Mouse (Mus musculus) hindbrain, embryonic 15.5 days (tissue): ENCODE results near the gene Tirap. TPM values are rescaled to one million over a fixed set of nuclear protein-coding genes. Genes with fewer than 3 reads are reported as not detected.

ENCODE experiments used
- ATAC-seq: fragments of 200-750 bp; cut with Nextera tagmentation; 2 replicates; pipeline ENCODE4 v1.8.0; 2017; ENCODE audit warnings: low read depth, moderate number of reproducible peaks, moderate TSS enrichment; ENCODE audit not compliant: low FRiP score
- H3K27ac ChIP-seq: fragments of 300-500 bp; sonication (generic); replicated peaks from 2 replicates; pipeline ENCODE4 v1.5.1; 2015; ENCODE audit warnings: mild to moderate bottlenecking, inconsistent platforms
- H3K27me3 ChIP-seq: fragments of 300-500 bp; sonication (generic); 2 replicates; pipeline ENCODE4 v1.6.1; 2015; ENCODE audit warnings: control low read depth, inconsistent platforms
- H3K36me3 ChIP-seq: fragments of 300-500 bp; sonication (generic); 2 replicates; pipeline ENCODE4 v1.6.1; 2015; ENCODE audit warnings: control low read depth, inconsistent platforms
- H3K4me1 ChIP-seq: fragments of 300-500 bp; sonication (generic); replicated peaks from 2 replicates; pipeline ENCODE4 v1.6.1; 2015; ENCODE audit warnings: control low read depth, inconsistent platforms
- H3K4me2 ChIP-seq: fragments of 300-500 bp; sonication (generic); 2 replicates; pipeline ENCODE4 v1.6.1; 2015; ENCODE audit warnings: moderate library complexity, mild to moderate bottlenecking, inconsistent platforms
- H3K4me3 ChIP-seq: fragments of 300-500 bp; sonication (generic); 2 replicates; pipeline ENCODE4 v1.5.1; 2015; ENCODE audit warnings: mild to moderate bottlenecking, inconsistent platforms
- H3K9ac ChIP-seq: fragments of 300-500 bp; sonication (generic); 2 replicates; pipeline ENCODE4 v1.6.1; 2015; ENCODE audit warnings: inconsistent platforms
- H3K9me3 ChIP-seq: fragments of 300-500 bp; sonication (generic); 2 replicates; pipeline ENCODE4 v1.6.1; 2016; ENCODE audit warnings: control low read depth, inconsistent platforms
- WGBS: fragments of 180-500 bp; shearing (Covaris S2); methylation state at CpG from one replicate; pipeline ENCODE4 v1.1.7; 2015; 5-methylcytosine and 5-hydroxymethylcytosine counted together
- polyA plus RNA-seq: library from polyadenylated mRNA; unstranded; fragments of >200 nt; fragmentation: Nextera tagmentation; extraction: Ambion mirVana; gene quantifications from 2 replicates; pipeline ENCODE4 v1.2.1, GENCODE M21; 2015

The Tirap gene
- polyA plus RNA-seq, 1 experiment from 2014 or later, result 5.9 TPM

GRCm38 (mm10) chr9:35139231-35139744, 60.8 kb downstream of the Tirap start:
- Histone ChIP-seq H3K9me3 (no peaks in the 10 kb centered on the region), H3K4me1 (no peaks in the 10 kb centered on the region), H3K4me2 (no peak overlapping the region), H3K27ac (no peak overlapping the region), H3K27me3 (no peaks in the 10 kb centered on the region), H3K36me3 (no peaks in the 10 kb centered on the region), H3K4me3 (no peak overlapping the region), H3K9ac (no peak overlapping the region)
- WGBS, result 83% methylated on average over 4 of the region's 5 CpGs
- ATAC-seq, result no peak

- H3K4me3 ChIP-seq, result no peak overlapping the region
- ATAC-seq, result no peak
- no peaks in the 10 kb centered on the region for H3K36me3 ChIP-seq
- 86% methylated on average over 7 of the region's 7 CpGs for WGBS
- H3K9ac ChIP-seq, result no peak overlapping the region
- H3K9me3 ChIP-seq, result no peaks in the 10 kb centered on the region
- H3K4me1 ChIP-seq, result no peaks in the 10 kb centered on the region
- no peak overlapping the region for H3K27ac ChIP-seq
- H3K4me2 ChIP-seq, result no peak overlapping the region
- no peaks in the 10 kb centered on the region for H3K27me3 ChIP-seq
These were observed 62.1 kb downstream of the Tirap start for GRCm38 (mm10) chr9:35138029-35138428.

DNA sequence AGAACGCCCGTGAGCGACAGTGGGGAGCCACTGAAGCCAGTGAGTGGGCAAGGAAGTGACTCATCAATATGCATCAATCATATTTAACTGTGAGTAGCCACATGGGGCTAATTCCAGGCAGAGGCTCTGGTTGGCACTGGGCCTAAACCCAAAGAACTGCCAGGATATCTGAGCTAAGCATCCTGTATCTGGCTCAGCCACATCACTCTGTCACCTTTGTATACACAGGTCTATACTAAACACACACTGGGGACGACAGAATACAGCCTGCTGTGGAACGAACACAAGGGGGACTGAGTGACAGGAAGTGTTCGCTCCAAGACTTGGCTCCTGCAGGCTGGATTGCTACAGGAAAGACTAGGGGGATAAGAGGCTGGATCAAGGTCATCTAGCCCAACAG, 64.5 kb downstream of the Tirap start:
- ATAC-seq, result 0 out of 2 replicates have a peak, but pooled peaks have one; percentile 31
- no peaks in the 10 kb centered on the region for H3K4me1 ChIP-seq
- WGBS, result 53% methylated on average over 6 of the region's 6 CpGs
- H3K9ac ChIP-seq, result no peak overlapping the region
- no peak overlapping the region for H3K4me3 ChIP-seq
- H3K4me2 ChIP-seq, result no peak overlapping the region
- no peak overlapping the region for H3K27ac ChIP-seq
- H3K9me3 ChIP-seq, result no peaks in the 10 kb centered on the region
- H3K27me3 ChIP-seq, result no peaks in the 10 kb centered on the region
- no peaks in the 10 kb centered on the region for H3K36me3 ChIP-seq

Other genes with a start within 250 kb of the Tirap start
- gene St3gal4, start 81.0 kb downstream of the Tirap start, polyA plus RNA-seq, result 13.1 and 15.1 TPM in 2 replicates
- gene Dcps, start 24.2 kb downstream of the Tirap start, polyA plus RNA-seq, result 70.9 and 71.9 TPM in 2 replicates
- gene Srpr, start 116 bp downstream of the Tirap start, polyA plus RNA-seq, result 62.3 and 69.1 TPM in 2 replicates
- 48.1 and 54.4 TPM in 2 replicates for gene Foxred1, start 10.8 kb upstream of the Tirap start, polyA plus RNA-seq
- gene Fam118b, start 67.5 kb upstream of the Tirap start, polyA plus RNA-seq, result 53.1 and 58.1 TPM in 2 replicates
- gene Rpusd4, start 67.6 kb upstream of the Tirap start, polyA plus RNA-seq, result 18.0 and 19.6 TPM in 2 replicates
- gene Cdon, start 220.8 kb upstream of the Tirap start, polyA plus RNA-seq, result 2.8 and 5.2 TPM in 2 replicates